Mouse (Mus musculus) embryo, embryonic 9.5 days (tissue): Measurements from ENCODE around the gene Specc1.

ENCODE experiments used
- DNase-seq: peaks from one replicate; pipeline ENCODE4 v3.0.0-alpha.2; 2017; ENCODE audit errors: extremely low spot score

The Specc1 gene

DNA sequence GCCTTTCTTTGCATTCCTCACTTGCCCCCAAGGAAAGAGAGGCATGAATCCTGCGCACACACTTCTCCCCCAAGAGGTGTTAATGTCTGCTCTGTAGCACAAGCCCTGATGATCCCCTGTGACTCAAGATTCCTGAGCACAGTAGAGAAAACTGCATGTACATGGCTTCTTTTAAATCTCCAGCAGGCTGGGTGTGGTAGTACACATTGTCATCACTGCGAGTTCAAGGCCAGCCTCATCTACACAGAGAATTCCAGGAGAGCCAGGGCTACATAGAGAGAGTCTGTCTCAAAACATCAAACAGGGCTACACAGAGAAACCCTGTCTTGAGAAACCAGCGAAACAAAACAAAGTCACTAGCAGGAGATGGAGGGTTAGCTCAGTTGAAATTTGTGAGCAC is 211.6 kb downstream of the Specc1 start:
- DNase-seq, result no peak

DNA sequence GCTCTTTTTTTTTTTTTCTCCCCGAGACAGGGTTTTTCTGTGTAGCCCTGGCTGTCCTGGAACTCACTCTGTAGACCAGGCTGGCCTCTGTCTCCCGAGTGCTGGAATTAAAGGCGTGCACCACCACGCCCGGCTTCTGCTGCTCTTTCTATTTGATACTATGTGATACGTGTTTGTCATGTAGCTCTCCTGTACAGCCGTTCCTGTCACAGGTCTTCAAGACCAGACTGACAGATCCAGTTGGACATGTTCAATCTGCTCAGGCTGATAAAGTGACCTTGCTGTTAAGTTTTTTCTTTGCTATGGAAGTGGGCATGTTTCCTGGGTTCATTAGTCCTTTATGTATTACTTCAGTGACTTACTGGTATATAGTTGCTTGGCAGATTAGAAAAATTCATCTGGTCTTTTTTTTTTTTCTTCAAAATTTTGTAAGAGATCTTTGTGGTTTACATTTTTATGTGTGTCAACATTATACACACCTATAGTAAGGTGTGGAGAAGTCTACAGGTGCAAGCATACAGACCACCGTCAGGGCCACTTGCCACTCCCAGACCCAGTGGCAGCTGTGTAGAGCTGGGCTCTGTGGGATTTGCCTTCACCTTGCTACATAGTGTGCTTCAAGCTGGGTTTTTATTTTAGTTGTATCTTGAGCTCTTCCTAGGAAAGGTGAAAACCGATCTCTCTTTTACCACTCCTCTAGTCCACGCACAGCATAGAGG is 221.0 kb downstream of the Specc1 start:
- no peak for DNase-seq

DNA sequence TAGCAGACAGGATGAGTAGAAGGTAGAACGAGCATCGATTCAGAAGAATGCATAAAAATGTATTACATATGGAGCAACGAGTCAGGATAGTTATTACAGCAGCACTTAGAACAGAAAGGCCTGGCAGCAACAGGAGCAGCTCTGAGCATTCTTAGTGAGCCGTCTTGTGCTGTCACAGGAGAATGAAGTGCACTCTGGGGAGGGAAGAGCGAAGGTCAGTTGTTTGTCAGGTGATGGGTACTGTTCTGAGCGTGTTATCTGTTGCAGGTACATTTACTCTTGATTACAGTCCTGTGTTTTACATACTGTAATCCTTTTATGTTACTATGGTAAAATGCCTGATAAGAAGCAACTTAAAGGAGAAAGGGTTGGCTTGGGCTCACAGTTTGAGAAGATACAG is 224.2 kb downstream of the Specc1 start:
- no peak for DNase-seq

DNA sequence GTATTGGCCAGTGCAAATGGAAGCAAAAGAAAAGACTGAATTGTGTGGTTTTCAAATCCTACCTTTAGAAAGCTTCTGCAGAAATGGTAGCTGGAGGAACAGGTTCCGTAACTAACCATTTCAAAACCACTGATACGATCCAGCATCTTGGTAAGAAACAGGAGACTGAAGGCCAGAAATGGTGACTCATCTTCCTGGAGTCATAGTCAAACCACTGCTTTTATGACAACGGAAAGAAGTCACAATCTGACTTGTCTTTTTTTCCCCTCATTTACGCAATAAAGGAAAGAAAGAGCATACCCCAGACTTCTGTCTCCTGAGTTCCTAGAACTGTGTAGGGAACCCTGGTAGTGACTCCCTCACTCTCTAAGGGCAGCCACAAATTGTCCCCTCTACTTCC is 228.3 kb downstream of the Specc1 start:
- no peak for DNase-seq

DNA sequence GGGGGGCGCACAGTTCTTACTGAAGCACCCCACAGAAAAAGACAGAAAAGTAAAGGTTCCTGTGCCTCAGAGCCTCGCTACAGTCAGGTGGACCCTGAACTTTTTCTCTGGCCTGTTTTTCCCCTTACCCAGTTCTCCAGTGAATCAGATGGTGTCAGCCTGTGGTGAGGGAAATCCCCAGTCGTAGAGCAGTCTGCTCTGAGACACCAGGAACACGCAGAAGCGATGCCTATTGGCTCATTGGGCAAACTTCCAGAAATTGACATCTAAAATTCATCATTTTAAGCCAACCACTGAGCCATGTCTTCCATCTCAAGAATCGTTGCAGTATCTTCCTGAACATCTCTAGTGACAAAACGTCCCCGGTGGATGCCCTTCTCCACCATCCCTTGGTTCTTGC is 230.5 kb downstream of the Specc1 start:
- DNase-seq, result no peak

DNA sequence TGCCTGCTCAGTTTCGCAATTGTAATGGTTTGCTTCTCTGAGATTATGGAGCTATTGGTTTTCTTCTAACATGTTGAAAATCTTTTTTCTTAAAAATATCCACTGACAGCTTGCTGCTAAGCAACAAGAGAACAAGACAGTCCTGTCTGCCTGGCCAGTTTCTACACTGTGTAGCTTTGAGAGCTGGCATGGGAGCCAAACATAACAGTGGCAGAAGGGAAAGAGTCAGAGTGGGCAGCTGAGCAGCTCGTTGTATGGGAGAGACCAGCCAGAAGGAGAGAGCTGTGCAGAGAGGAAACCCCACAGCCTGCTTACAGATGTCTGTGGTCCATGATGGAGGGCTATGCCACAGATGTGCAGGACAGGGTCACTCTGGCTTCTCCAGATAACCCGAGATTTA is 235.5 kb downstream of the Specc1 start:
- DNase-seq, result no peak

DNA sequence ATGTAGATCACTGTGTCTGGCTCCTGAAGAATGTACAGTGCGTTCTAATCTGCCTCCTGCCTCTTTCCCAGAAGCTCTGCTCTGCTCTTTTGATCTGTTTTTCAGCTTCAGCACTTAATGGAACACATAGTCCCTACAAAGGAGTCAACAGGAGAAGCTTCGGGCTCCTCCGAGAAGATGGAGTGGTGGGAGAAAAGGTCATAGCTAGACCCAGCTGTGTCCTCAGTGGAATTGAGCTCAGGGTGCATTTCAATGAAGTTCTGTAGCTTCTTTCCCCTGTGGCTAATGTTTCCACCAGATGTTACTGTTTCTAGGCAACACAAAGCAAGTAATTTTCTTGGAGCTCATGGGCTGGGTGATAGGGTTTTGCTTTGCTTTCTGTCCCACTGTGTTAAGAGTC is 236.6 kb downstream of the Specc1 start:
- no peak for DNase-seq

DNA sequence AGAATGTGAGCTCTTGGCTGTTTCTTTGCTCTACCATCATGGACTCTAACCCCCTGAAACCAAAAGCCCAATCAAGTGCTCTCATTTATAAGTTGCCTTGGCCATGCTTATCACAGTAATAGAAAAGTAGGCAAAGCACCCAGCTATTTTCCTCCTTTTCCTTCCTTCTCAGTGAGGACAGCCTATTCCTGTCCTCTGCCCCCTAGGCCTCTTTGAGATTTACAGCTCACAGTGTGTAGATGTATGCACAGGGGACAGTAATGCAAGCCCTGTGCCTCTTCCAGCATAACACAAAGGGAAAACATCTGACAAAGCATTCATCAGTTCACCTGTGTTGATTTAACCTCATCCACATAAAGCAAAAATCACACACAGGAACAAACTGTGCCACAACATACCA is 237.7 kb downstream of the Specc1 start:
- DNase-seq, result no peak

DNA sequence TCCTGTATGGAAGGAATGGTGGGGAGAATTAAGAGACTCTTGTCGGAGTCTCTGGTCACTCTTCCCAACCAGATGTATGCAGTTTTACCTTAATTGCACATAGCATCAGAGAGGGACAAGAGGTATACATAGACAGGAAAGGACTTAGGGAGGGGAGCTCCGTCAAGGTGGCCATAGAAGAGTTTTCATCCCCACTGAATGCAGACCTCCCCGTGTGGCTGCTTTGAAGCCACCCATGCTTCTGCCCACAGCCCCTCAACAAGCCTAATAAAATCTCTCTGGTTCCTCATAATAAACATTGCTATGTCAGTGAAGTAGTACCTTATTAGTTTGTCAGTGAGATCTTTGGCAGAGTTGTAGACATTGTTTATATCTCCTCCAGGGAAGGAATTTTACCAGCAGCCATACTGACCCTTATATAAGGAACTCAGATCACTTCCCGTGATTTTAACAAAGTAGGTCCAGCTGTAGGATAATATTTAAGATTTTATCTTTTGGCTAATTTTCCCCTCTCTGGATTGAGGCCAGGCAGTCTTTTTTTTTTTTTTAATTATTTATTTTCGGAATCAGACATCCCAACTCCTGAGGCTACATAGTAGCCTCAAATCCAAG is 244.4 kb downstream of the Specc1 start:
- no peak for DNase-seq

DNA sequence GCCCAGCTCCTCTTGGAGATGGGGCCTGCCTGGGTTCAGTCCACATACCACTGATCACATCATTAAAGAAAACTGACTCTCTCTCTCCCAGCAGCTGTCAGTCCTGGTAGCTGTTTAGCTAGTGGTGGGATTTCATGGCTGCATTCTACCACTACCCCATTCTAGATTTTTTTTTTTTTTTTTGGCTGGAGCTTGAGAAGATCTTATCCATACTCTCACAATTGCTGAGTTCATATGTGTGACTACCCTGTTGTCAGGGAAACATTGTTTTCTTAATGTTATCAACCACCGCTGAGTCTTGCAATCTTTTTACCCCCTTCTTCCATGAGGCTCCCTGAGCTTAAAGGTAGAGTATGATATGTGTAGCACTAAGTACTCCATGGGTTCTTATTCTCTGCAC is 246.1 kb downstream of the Specc1 start:
- DNase-seq, result no peak

DNA sequence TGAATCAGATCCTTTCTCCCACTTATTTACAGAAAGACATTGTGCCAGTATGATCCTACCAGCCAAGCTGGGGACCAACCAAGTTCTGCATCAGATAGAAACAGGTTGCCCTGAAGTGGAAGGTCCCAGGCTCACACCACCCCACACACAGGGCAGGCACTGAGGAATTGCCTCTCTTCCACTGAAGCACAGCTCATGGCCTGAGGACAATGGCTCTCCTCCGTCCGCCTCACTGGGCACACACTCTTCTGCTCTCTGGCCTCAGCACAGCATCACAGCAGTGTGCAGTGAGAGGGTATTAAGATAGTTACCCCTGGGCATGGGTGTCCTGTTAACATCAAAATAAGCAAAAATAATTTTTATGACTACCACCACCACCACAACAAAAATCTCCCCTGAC is 252.5 kb downstream of the Specc1 start:
- DNase-seq, result no peak

DNA sequence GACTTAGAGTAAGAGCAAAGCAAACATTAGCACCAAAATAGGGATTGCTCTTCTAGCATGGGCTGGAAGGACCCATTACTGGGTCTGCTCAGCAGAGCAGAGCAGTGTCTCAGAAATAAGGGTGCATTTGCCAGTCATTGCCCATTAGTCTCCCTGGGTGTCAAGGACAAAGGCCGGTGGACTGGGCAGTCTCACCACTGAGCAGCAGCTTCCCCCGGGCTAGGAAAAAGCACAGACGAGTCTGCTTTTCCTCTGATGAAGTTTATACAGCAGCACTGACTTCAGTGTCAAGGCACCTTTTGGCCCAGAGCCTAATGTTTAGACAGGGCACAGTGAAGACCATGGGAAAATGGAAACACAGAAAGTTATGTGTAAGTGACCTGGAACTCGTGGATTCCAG is 253.3 kb downstream of the Specc1 start:
- DNase-seq, result no peak

DNA sequence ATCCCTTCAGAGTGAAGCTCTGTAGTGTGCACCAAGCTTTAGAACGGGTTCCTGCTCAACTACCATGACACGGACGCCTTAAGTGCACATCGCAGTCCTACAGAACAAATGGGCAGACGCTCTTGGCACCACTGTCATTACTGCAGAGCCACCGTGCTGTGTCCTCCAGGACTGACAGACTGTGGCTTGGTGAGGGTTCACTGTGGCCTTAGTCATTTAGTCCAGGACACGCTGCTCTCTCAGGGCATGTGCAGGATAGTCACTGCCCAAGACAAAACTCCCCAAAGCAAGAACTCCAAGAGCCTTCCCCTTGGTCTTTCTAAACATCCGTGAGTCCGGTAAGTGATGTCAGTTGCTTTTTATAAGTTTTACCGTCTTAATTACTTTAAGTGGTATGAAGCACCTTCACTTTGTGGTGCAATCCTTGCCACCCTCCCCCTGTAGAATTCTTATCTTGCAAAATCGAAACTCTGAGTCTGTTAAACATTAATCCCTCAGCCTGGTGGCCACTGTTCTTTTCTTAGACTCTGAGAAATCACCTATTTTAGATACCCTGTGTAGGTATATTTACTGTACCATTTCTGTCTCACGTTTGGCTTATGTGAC is 256.9 kb downstream of the Specc1 start:
- DNase-seq, result no peak

DNA sequence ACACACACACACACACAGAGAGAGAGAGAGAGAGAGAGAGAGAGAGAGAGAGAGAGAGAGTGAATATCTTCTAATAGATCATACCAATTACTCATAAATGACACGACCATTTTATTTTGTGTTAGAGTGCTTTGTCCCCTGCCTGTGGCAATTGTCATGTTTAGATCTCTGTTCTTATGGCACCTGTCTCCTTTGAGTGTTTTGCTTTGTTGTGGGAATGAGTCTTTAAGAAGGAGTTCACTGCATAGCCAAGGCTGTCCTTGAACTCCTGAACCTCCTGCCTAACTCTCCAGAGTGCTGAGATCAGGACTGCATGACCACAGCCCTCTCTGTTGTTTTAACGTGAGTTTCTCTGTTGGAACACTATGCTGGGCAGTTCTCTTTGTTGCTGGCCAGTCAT is 258.5 kb downstream of the Specc1 start:
- DNase-seq, result no peak

DNA sequence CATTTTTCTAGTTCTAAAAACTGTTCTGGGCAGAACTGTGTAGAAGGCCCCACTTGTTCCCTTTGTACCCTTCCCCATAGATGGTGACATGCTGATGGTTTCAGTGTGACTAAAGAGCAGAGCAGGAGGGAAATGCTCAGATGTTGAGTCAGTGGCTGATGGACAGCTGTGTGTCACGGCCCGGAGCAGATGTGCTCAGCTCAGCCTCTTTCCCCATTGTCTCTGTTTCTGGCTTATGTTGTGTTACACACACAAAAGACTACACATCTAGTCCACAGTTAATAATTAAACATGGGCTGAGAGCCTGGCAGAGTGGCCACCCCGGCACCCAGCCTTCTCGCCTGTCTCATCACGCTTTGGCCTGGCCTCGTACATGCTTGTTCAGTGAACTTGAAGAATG is 261.2 kb downstream of the Specc1 start:
- DNase-seq, result no peak

DNA sequence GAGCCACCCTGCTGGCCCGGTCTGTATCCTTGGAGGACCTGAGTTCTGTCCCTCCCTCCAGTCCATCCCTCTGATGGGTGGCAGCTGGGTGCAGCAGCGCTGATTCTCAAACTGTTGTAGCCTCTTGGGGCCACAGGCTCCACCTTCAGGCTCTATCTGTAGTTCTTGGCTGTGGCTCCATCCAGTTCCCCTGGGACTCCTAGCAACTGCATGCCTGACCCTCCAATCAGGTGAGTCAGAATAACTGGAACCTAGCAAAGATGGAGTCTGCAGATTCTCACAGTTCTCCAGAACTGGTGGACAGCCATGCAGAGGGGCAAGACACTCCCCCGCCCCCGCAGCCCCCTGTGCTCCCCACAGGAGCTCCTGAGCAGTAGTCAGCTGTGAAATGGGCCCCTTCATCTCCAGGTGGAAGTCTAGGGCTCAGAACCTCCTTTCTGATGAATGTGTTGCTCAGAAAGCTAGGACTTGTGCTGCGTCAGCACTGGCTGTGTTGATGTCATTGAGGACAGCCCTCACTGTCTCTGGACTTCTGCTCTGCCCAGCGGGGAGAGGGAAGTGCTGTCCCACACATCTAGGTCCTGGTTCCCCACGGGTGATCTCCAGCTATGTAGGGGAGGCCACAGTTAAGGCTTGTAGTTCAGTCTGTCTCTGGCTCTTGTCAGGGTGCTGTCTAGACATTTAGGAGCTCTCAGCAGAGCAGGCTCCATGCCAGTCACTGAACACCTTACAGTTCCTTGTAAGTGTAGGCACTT is 264.4 kb downstream of the Specc1 start:
- DNase-seq, result no peak

DNA sequence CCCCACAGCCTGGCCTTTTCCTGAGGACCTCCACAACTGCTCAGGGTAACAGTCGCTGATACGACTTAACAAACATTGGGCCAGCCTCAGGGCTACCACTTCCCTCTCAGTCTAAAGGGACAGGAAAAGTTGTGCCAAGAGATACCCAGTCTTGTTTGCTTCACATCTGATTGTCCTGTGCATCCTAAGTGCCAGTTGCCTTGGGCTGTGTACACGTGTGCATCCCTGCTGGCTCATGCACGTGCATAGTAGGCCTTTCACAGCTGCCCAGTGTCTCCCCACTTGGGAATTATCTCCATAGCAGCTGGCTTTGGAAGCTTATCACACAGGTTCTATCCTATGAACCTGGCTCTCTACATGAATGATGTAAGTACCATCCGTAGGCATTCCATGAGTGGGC is 266.9 kb downstream of the Specc1 start:
- DNase-seq, result no peak

DNA sequence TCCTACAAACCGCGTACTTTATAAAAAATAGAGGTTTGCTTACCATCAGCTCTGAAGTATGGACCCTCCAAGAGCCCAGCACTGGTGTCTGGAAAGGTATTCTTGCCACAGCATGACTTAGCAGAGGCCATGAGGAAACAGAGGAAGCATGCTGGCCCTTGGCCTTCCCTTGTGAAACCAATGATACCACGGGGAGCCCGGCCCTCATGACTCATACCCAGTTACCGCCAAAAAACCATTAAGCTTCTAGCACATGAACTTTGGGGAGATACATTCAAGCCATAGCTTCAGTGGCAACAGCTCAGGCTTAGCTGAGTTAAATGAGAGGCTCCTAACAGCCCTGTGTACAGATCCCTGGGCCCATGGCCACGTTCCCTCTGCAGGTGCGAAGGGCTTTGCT is 267.4 kb downstream of the Specc1 start:
- no peak for DNase-seq

DNA sequence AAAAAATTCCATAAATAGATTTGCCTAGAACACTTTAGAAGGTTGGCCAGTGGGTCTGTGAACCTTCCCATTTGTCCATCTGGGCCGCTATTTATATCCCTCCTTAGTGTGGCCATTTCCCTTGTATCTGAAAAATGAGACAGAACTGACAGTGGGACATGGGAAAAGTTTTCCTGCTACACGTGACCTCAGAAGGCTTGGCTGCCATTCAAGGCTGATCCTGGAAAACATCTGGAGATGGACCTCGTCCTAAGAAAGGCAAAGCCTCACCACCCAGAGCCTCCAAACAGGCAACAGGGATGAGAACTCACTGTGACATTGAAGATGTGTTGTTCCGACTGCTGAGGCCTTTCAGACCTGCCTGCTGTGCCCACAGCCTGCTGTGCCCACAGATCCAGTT is 268.2 kb downstream of the Specc1 start:
- DNase-seq, result no peak

DNA sequence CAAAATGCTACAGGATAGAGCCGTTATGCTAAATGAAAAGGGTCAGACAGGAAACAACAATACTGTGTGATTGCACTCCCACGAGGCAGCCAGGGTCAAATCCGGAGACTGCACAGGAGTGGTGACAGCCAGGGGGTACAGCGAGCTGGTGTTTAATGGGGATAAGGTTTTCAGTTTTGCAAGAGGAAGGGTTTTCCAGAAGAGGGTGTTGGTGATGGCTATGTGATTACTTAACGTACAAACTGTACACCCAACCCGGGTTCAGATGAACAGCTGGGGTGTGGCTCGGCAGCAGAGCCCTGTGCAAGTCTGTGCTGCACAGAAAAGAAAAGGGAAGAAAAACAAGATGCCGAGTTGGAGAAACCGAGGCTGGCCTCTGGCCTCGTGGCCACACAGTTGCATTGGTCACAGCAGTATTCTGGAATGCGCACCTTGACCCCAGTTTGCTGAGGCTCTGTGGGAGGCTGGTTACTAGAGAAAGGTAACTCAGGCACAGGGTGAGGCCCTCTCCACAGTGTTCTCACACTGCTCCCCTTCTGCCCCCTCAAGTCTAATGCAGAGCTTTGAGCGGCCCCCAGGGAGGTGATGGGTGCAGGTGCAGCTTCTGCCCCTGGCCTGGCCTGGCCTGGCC is 284.2 kb downstream of the Specc1 start:
- no peak for DNase-seq

DNA sequence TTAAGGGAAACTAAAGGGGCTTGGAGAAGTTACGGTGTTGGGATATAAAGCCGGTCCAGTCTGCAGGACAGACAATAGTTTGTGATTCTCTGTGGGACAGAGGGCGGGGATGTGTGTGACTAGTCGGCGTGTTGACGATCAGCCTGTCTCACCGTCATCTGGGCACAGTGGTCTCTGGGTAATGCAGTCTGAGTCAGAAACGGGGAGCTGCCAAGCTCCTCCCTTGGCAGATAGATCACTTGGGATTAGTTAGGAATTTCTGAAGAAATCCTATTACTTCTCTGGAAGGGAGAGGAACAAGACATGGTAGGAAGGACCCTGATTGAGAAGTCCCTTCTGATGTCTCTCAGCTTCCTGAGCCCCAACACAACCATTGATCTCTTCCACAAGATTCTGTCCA is 287.3 kb downstream of the Specc1 start:
- no peak for DNase-seq

DNA sequence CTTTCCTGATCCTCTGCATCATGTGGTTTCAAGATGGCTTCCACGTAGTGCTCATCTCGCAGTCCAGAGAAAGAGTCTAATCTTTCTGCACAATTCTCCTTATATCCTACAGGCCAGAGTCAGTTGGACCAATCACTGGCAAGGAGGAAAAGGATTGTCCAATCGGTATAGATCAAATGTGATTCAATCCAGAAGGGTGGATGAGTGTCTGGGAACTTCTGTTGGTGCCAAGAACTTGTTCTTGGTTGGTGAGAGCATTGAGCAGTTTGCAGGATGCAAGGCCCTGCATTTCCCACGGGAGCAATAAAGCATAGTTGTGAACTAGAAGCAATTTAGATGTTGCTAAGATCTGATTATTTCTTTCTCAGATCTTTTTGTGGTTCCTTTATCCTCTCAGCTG is 287.9 kb downstream of the Specc1 start:
- DNase-seq, result no peak
